Mouse (Mus musculus): ENCODE data around the gene Tmem108.
"Not testable (repeated sequence)": the region's sequence is repeated elsewhere in the genome, so short reads cannot be mapped to it uniquely, and the experiment has no call there.

DNA sequence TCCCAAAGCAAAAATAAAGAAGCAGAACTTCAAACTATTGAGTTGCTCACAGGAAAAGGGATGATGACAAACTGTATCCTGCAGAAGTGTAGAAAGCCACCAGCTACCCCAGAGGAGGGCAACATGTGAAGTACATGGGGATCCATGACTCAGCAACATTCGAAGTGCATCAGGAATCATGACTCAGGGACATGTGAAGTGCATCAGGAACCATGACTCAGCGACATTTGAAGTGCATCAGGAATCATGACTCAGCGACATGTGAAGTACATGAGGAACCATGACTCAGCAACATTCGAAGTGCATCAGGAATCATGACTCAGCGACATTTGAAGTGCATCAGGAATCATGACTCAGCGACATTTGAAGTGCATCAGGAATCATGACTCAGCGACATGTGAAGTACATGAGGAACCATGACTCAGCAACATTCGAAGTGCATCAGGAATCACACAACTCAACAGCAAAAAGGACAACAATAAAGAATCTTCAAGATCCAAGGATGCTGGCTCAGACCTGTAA lies 91.0 kb downstream of the Tmem108 start:
- not testable (repeated sequence) for TF ChIP-seq CTCF, EP300 (IDR thresholded peaks at IDR 0.05; ENCODE audit: low read depth)

All from liver, postnatal 0 days (tissue).